Mouse (Mus musculus) lung, postnatal 0 days (tissue): ENCODE measurements around the gene Hrh2.

Source experiments
- CTCF ChIP-seq: IDR thresholded peaks from 2 replicates; pipeline ENCODE4 v1.5.1; 2016; ENCODE audit warnings: antibody characterized with exemption, mild to moderate bottlenecking
- EP300 ChIP-seq: IDR thresholded peaks from 2 replicates; pipeline ENCODE4 v1.6.1; 2016; ENCODE audit warnings: antibody characterized with exemption, mild to moderate bottlenecking, control low read depth

GRCm38 (mm10) chr13:54173941-54174340 is 18.0 kb upstream of the Hrh2 start:
- no peak for TF ChIP-seq CTCF
- no peak for TF ChIP-seq EP300
